Mouse (Mus musculus): Measurements from ENCODE around the gene Farp1.

Gene Farp1

GRCm38 (mm10) chr14:121219226-121220039 is 184.4 kb downstream of the Farp1 start:
- DNase-seq (ENCODE audit: low read depth, low spot score): no peak

GRCm38 (mm10) chr14:121220040-121220322 is 185.0 kb downstream of the Farp1 start:
- DNase-seq (ENCODE audit: low read depth, low spot score): no peak

- DNase-seq (ENCODE audit: low read depth, low spot score): peak; percentile 16
Measured at GRCm38 (mm10) chr14:121220723-121221122, 185.7 kb downstream of the Farp1 start.

GRCm38 (mm10) chr14:121225804-121226203 is 190.8 kb downstream of the Farp1 start:
- DNase-seq (ENCODE audit: low read depth, low spot score): no peak

DNA sequence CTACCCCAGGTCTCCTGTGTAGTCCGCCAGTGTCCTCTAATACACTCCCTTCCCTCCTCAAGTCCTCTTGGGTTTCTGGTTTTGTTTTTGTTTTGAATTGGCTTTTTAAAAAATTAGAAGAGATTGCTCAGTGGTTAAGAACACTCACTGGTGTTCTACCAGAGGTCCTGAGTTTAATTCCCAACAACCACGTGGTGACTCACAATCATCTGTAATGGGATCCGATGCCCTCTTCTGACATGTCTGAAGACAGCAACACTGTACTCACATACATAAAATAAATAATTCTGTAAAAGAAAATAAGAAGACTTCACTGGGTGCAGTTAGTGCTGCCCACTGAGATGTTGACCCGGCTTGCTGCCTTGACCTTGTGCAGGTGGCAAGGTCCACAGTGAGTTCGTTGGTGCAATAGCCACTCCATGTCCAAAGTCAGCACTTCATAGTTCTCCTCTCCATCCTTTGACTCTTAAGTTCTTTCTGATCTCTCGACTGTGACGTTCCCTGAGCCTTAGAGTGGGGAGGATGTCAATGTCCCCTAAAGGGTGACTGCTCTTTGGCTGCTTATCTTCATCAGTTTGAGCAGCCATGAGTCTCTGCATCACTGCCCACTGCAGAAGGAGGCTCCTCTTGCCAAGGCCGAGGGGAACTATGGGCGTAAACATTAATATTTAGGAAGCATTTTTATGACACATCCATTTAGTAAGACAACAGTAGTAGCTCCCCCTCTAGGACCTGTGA is 194.2 kb downstream of the Farp1 start:
- no peak for DNase-seq (ENCODE audit: low read depth, low spot score)

- DNase-seq (ENCODE audit: low read depth, low spot score): no peak
Measured at GRCm38 (mm10) chr14:121231232-121231631, 196.2 kb downstream of the Farp1 start.

- DNase-seq (ENCODE audit: low read depth, low spot score): no peak
Measured at GRCm38 (mm10) chr14:121234741-121235307, 199.8 kb downstream of the Farp1 start.

DNA sequence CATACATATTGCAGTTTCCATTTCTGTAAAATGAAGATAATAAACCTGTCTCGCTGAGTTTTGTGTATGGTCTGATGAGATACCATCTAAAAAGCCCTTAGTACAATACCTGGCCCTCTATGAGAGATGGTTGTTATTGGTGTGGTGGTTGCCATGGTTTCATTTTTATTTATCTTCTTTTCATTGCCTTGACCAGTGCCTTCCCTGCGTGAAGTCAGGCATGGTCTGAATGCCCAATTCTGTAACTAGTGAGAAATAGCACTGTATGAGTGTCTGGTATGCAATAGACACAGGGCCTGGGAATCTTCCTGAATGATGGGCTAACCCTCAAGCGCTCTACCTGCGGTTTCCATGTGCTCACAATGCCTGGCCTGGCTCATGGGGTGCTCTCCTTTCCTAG is 201.7 kb downstream of the Farp1 start:
- DNase-seq (ENCODE audit: low read depth, low spot score): no peak

DNA sequence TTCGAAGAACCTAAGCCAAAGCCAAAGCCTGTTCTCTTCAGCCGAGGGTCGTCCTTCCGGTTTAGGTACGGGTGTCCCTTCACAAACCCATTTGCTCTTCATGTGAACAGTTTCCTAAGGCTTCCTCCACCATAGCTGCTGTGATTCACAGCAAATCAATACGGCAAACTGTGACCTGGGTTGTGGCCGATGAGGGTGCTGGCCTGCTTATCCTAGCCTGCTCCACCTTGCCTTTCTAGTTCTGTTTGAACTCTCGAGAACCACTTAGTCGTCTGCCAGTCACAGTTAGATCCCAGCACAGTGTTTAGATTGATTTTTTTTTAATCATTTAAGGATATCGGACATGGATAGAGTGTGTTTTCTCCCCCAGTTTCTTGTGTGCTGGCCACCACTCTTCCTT is 203.7 kb downstream of the Farp1 start:
- no peak for DNase-seq (ENCODE audit: low read depth, low spot score)

DNA sequence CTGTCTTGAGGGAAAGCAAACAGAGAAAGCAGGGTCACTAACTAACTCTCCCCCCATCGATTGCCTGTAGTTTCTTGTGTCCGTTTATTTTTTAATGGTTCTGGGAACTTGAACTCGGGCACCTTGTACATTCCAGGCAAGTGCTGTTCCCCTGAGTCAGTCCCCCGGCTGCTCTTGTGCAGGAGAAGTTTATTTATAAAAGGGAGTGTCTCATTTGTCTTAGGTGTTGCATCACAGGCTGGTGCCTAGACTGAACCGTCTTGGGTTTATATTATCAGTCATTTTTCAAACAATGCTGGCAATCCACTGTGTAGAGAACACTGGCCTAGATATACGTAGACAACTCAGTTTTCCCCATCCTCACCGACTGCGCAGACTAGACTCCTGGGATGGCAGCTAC is 204.4 kb downstream of the Farp1 start:
- DNase-seq (ENCODE audit: low read depth, low spot score): no peak

GRCm38 (mm10) chr14:121244104-121244503 is 209.1 kb downstream of the Farp1 start:
- no peak for DNase-seq (ENCODE audit: low read depth, low spot score)

GRCm38 (mm10) chr14:121246048-121246731 is 211.2 kb downstream of the Farp1 start:
- no peak for DNase-seq (ENCODE audit: low read depth, low spot score)

- no peak for DNase-seq (ENCODE audit: low read depth, low spot score)
Measured at GRCm38 (mm10) chr14:121247287-121247686, 212.3 kb downstream of the Farp1 start.

DNA sequence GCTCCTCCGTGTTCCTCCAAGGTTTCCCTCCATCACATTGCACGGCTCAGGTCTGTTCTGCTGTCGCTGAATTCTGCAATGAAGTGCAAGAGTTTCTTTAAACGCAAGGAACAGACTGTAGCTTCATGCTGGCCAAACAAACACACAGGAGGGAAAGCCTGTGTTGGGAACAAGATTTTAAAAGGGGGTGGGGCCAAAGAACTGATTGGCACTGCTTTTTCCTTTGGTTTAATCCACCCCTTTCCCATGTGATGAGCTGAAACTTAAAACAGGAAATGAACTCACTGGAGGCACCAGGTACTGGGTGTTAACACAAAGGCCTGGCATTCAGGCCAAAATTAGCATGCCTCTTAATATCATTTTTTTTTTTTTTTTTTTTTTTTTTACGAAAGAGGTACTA is 213.3 kb downstream of the Farp1 start:
- no peak for DNase-seq (ENCODE audit: low read depth, low spot score)

DNA sequence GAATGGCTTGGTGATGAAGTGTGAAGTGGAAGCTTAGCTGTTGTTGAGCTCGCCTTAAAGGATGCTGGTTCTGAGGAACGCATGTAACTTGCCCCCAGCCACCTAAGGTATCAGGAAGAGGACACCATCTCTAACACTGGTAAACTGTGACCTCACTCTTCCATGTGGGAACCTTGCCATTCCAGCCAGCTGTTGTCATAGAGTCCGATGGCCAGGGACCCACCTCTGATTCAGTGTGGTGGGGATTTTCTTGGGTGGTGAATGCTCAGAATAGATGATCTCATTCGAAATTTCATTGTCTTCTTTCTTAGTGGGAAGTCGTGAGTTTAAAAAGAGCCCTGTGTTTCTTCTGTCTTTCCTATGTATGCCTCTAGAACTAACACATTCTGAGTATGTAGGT is 216.1 kb downstream of the Farp1 start:
- no peak for DNase-seq (ENCODE audit: low read depth, low spot score)

DNA sequence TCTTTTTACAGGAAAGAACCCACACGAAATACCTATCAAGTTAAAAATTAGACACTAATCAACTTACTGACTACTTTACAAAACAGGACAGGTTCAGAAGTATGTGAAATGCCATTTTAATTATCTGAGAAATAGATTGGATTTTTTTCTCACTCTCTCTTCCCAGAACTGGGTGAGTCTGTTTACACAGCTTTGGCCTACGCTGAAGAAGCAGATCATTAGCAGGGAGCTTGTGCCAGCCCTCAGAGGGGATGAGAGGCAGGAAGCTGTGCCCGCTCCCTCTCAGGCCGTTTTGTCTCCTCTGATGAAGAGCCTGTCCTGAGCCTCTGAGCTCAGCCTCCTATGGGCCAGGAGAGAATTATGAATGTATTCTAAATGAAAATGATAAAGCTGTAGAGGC is 216.7 kb downstream of the Farp1 start:
- no peak for DNase-seq (ENCODE audit: low read depth, low spot score)

- DNase-seq (ENCODE audit: low read depth, low spot score): no peak
Measured at GRCm38 (mm10) chr14:121252542-121252941, 217.5 kb downstream of the Farp1 start.

- DNase-seq (ENCODE audit: low read depth, low spot score): no peak
Measured at GRCm38 (mm10) chr14:121254869-121255268, 219.9 kb downstream of the Farp1 start.

- no peak for DNase-seq (ENCODE audit: low read depth, low spot score)
Measured at GRCm38 (mm10) chr14:121255469-121255868, 220.5 kb downstream of the Farp1 start.

DNA sequence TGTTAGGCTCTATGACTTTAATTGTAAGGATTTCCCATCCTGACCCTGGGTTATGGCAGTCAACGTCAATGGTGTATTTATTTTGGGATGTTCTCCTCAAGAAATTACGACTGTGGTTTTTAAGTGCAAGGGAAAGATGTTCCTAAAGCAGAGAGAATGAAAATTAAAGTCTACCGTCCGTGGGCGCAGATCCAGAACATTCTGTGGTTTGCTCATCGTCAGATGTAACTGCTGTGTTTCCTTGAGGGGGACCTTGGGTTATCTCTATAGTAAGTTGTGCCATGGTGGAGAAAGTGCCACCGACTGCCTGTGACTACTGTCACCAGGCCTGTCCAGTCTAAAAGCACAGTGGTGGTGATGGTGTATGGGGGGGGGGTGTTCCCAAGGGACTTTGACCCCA is 221.9 kb downstream of the Farp1 start:
- no peak for DNase-seq (ENCODE audit: low read depth, low spot score)

DNA sequence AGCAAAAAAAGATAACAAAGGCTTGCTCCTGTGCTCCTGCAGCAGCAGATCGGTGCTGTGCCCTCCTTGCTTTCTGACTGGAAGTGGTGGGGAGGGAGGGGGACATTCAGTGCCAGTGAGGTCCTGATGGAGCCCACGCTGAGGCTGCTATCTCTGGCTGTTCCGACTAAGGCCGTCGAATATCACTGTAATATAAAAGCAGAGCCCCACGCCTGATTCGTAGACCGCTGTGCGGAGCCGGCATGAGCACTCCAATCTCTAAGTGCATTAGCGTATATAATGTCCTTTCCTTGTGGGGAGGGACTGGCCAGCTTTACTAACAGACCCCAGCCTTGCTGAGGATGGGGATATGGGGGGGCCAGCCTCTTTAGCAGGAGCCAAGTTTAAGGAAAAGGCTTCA is 224.3 kb downstream of the Farp1 start:
- DNase-seq (ENCODE audit: low read depth, low spot score): no peak

GRCm38 (mm10) chr14:121259789-121260188 is 224.8 kb downstream of the Farp1 start:
- DNase-seq (ENCODE audit: low read depth, low spot score): peak; percentile 54
